Mouse (Mus musculus) spleen, adult 12 weeks (tissue): Measurements from ENCODE around the gene Gm20831.
"Not testable (repeated sequence)": the region's sequence is repeated elsewhere in the genome, so short reads cannot be mapped to it uniquely, and the experiment has no call there.

Experiments
- DNase-seq: peaks from one replicate; pipeline ENCODE4 v3.0.0; 2022; ENCODE audit warnings: low spot score

Gm20831 gene

DNA sequence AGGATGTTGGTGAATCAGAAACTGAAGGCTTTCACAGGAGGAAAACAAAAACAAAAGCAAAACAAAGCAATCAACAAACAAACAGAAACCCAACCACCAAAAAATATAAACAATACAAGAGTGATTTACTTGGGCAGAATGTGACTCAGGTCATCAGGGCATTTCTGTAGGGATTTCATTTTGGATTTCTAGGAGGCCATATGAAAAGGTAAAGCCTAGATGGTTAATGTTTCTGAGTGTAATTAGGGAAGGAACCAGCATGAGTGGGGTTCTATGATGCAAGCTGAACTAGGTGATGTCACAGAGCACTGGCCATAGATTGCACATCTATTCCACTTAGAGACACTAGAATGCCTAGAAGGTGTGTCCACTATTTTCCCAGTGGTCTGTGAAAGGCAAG lies at the start of gene Gm20831, which contains the start of gene Gm20772:
Gm20831 (plus strand) TSS at position 301 of the 400 bp plus-strand sequence.
Gm20772 (plus strand) TSS at position 301 of the 400 bp plus-strand sequence.
- DNase-seq = not testable (repeated sequence)

DNA sequence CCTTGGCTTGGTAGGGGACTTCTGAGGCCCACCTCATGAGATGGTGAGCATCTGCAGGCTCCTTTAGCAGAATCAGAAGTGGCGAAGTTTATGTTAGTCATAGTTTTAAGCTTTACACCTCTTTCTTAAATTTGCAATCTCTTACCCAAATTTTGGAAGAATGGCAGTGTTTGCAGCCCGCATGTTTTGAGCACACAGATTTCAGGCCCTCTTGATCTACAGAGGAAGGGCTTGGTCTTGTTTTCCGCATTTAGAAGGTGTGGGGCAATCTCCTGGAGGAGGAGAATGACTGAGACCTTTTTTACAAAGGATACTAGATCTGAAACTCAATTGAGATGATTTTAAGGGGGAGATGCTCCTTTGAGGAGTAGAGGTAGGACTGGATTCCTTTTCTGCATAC lies 28.4 kb upstream of the Gm20831 start, which contains the start of gene Gm21904:
Gm21904 (minus strand) TSS at position 101 of the 400 bp plus-strand sequence.
- DNase-seq = not testable (repeated sequence)

DNA sequence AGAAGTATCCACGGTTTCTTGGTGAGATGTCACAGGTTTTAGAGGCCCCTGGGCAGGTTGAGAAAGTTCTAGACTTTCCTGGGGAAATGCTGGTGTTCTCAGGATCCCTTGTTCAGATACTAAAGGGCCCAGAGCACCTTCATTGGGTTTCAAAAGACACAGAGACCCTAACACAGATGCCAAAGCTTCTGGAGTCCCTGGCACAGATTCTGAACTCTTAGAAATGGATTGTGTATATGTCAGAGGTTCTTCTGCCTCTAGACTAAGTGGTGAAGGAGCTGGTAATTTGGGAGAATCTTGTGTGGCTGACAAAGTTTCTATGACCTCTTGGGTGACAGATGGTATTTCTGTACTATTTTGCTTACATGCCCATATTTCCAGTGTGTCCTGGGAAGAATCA lies 62.7 kb downstream of the Gm20831 start, which contains the start of gene Srsy:
Srsy (minus strand) TSS at position 101 of the 400 bp plus-strand sequence.
- DNase-seq = not testable (repeated sequence)
